Mouse (Mus musculus) embryonic facial prominence, embryonic 13.5 days (tissue): ENCODE measurements around the gene Ldhc. TPM values are rescaled to one million over a fixed set of nuclear protein-coding genes. Genes with fewer than 3 reads are reported as not detected.

ENCODE experiments used
- ATAC-seq: fragments of 200-750 bp; cut with Nextera tagmentation; 2 replicates; pipeline ENCODE4 v1.8.0; 2017; ENCODE audit warnings: low read depth; ENCODE audit not compliant: insufficient number of reproducible peaks, insufficient read depth, low FRiP score, low TSS enrichment
- H3K27ac ChIP-seq: fragments of 300-500 bp; sonication (generic); 2 replicates; pipeline ENCODE4 v1.5.1; 2015; ENCODE audit warnings: moderate library complexity, mild to moderate bottlenecking, inconsistent platforms
- H3K27me3 ChIP-seq: fragments of 300-500 bp; sonication (generic); 2 replicates; pipeline ENCODE4 v1.6.1; 2015; ENCODE audit warnings: mild to moderate bottlenecking, inconsistent platforms
- H3K36me3 ChIP-seq: fragments of 300-500 bp; sonication (generic); 2 replicates; pipeline ENCODE4 v1.6.1; 2015; ENCODE audit warnings: mild to moderate bottlenecking, inconsistent platforms
- H3K4me1 ChIP-seq: fragments of 300-500 bp; sonication (generic); 2 replicates; pipeline ENCODE4 v1.6.1; 2015; ENCODE audit warnings: inconsistent platforms
- H3K4me2 ChIP-seq: fragments of 300-500 bp; sonication (generic); 2 replicates; pipeline ENCODE4 v1.6.1; 2015; ENCODE audit warnings: moderate library complexity, mild to moderate bottlenecking, inconsistent platforms
- H3K4me3 ChIP-seq: fragments of 300-500 bp; sonication (generic); 2 replicates; pipeline ENCODE4 v1.5.1; 2015; ENCODE audit warnings: mild to moderate bottlenecking, inconsistent platforms
- H3K9ac ChIP-seq: fragments of 300-500 bp; sonication (generic); 2 replicates; pipeline ENCODE4 v1.6.1; 2015; ENCODE audit warnings: mild to moderate bottlenecking, inconsistent platforms
- H3K9me3 ChIP-seq: fragments of 300-500 bp; sonication (generic); 2 replicates; pipeline ENCODE4 v1.6.1; 2016; ENCODE audit warnings: inconsistent platforms
- WGBS: fragments of 180-500 bp; shearing (Covaris S2); methylation state at CpG from one replicate; pipeline ENCODE4 v1.1.7; 2015; ENCODE audit warnings: mixed read lengths; 5-methylcytosine and 5-hydroxymethylcytosine counted together
- polyA plus RNA-seq: library from polyadenylated mRNA; unstranded; fragments of >200 nt; fragmentation: Nextera tagmentation; extraction: Ambion mirVana; gene quantifications from 2 replicates; pipeline ENCODE4 v1.2.1, GENCODE M21; 2015

Ldhc gene
- polyA plus RNA-seq, 1 experiment from 2014 or later = not detected

DNA sequence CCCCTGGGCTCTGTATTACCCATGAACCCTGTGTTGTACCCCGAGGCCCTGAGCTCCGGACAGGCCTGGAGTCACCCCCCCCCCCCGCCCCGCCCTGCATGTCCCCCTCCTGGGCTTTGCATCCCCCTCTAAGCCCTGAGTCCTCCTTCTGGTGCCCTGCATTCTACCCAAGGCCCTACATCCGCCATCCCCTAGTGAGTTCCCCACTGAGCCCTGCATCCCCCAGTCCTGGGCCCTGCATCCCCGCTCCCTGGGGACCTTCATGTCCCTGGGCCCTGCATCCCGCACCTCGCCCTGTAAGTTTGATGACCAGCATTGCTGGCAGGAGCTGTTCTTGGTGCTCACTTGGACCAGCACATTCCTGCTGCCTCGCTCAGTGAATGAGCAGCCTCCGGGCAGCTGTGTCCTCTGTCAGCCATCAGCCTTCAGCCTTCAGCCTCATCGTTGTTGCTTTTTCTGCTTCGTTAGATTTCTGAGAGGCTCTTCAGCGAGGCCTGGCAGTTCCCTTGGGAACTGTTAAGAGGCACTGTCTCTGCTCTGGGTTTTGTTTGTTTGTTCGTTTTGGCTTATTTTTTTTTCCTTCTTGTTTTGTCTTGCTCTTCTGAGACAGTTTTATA lies 25.9 kb upstream of the Ldhc start:
- peak overlapping the region; percentile 21; the same call in 1 of the 2 replicates for H3K9ac ChIP-seq
- WGBS = 35% methylated on average over 10 of the region's 14 CpGs
- no peaks in the 10 kb centered on the region for H3K36me3 ChIP-seq
- no peak overlapping the region for H3K27ac ChIP-seq
- H3K9me3 ChIP-seq = no peaks in the 10 kb centered on the region
- H3K4me1 ChIP-seq = peaks cover 21% of the 10 kb centered on the region
- ATAC-seq = no peak
- H3K4me2 ChIP-seq = no peak overlapping the region
- no peak overlapping the region for H3K4me3 ChIP-seq
- H3K27me3 ChIP-seq = no peaks in the 10 kb centered on the region

GRCm38 (mm10) chr7:46836357-46836756 lies 24.6 kb upstream of the Ldhc start:
- Histone ChIP-seq H3K4me2 (no peak overlapping the region), H3K9ac (no peak overlapping the region), H3K4me3 (no peak overlapping the region), H3K36me3 (no peaks in the 10 kb centered on the region), H3K4me1 (peaks cover 23% of the 10 kb centered on the region), H3K27me3 (peaks cover 7% of the 10 kb centered on the region; the same call in 1 of the 2 replicates), H3K27ac (no peak overlapping the region), H3K9me3 (no peaks in the 10 kb centered on the region)
- ATAC-seq = no peak
- WGBS = 84% methylated on average over 5 of the region's 5 CpGs

- H3K9ac ChIP-seq = no peak overlapping the region
- no peak for ATAC-seq
- H3K27ac ChIP-seq = no peak overlapping the region
- no peaks in the 10 kb centered on the region for H3K36me3 ChIP-seq
- 53% methylated on average over 5 of the region's 5 CpGs for WGBS
- no peaks in the 10 kb centered on the region for H3K9me3 ChIP-seq
- H3K27me3 ChIP-seq = peaks cover 8% of the 10 kb centered on the region; the same call in 1 of the 2 replicates
- H3K4me1 ChIP-seq = peaks cover 25% of the 10 kb centered on the region
- no peak overlapping the region for H3K4me2 ChIP-seq
- H3K4me3 ChIP-seq = no peak overlapping the region
Observed at GRCm38 (mm10) chr7:46837073-46837472, 23.9 kb upstream of the Ldhc start.

DNA sequence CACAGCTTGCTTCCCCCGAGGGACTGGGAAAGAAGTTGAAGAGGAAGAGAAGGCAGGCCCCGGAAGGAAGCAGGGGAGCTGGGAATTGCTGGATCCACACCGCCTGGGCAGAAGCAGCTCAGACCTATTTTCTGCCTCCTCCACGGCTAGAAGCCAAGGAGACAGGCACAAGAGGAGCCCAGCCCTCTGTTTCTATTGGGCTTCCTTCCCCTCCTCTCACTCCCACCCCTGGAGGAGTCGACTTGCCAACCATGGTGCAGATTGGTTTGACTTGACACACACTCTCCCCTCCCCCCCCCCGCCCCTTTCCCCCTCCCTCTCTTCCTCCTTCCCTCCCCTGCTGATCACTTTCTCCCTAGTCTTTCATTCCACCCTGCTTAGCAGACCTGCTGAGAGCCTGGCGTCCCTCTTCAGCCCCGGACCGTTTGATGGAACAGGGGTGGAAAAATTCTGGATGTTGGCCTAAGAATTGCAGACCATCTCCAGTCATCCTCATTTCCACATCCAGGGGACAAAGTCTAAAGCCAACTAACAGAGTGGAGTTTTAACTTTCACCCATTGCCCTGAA lies 22.8 kb upstream of the Ldhc start:
- peak overlapping the region; percentile 88 for H3K27ac ChIP-seq
- H3K4me2 ChIP-seq = peak overlapping the region; percentile 49

DNA sequence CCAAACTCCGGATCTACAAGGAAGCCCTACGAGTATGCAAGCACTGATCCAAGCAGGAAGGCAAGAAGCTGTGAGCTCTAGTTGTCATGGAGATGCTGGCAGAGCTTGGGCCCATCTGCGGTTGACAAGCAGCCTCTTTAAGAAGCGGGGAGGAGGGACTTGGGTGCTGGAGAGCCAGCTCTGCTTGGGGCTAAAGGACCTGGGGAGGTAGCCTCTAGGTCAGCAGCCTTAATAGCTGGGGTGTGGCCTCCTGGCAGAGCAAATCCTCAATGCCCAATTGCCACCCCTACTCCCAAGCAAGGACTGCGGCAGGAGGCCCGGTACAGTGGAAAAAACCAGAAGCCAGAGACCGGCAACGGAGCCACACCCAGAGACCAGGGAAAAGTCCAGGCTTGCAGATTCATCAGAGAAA lies 22.1 kb upstream of the Ldhc start:
- Histone ChIP-seq H3K9me3 (no peaks in the 10 kb centered on the region), H3K4me3 (no peak overlapping the region), H3K27me3 (peaks cover 8% of the 10 kb centered on the region; the same call in 1 of the 2 replicates), H3K4me2 (peak overlapping the region; percentile 49), H3K9ac (0 out of 2 replicates have a peak overlapping the region, but pooled peaks have one; percentile 11), H3K27ac (peak overlapping the region; percentile 88), H3K4me1 (peaks cover 25% of the 10 kb centered on the region), H3K36me3 (no peaks in the 10 kb centered on the region)
- 9% methylated on average over 8 of the region's 8 CpGs for WGBS
- 0 out of 2 replicates have a peak, but pooled peaks have one; percentile 40 for ATAC-seq

More for the DNA sequence above, 22.8 kb upstream of the Ldhc start:
- peak overlapping the region; percentile 17 for H3K4me3 ChIP-seq
- under 1% methylated on average over 9 of the region's 9 CpGs for WGBS
- ATAC-seq = no peak
- no peaks in the 10 kb centered on the region for H3K36me3 ChIP-seq
- peaks cover 8% of the 10 kb centered on the region; the same call in 1 of the 2 replicates for H3K27me3 ChIP-seq
- H3K4me1 ChIP-seq = peaks cover 25% of the 10 kb centered on the region
- H3K9ac ChIP-seq = peak overlapping the region; percentile 58; the same call in 1 of the 2 replicates
- no peaks in the 10 kb centered on the region for H3K9me3 ChIP-seq

GRCm38 (mm10) chr7:46839446-46839845 lies 21.6 kb upstream of the Ldhc start:
- Histone ChIP-seq H3K4me2 (peak overlapping the region; percentile 49), H3K4me3 (no peak overlapping the region), H3K27me3 (peaks cover 8% of the 10 kb centered on the region; the same call in 1 of the 2 replicates), H3K9me3 (no peaks in the 10 kb centered on the region), H3K9ac (0 out of 2 replicates have a peak overlapping the region, but pooled peaks have one; percentile 11), H3K4me1 (peaks cover 25% of the 10 kb centered on the region), H3K36me3 (no peaks in the 10 kb centered on the region), H3K27ac (peak overlapping the region; percentile 88; the same call in 1 of the 2 replicates)
- 29% methylated on average over 7 of the region's 7 CpGs for WGBS
- no peak for ATAC-seq

GRCm38 (mm10) chr7:46839861-46840260 lies 21.1 kb upstream of the Ldhc start:
- Histone ChIP-seq H3K4me3 (no peak overlapping the region), H3K9ac (no peak overlapping the region), H3K36me3 (no peaks in the 10 kb centered on the region), H3K4me2 (no peak overlapping the region), H3K9me3 (no peaks in the 10 kb centered on the region), H3K27me3 (peaks cover 8% of the 10 kb centered on the region; the same call in 1 of the 2 replicates), H3K27ac (no peak overlapping the region), H3K4me1 (peaks cover 29% of the 10 kb centered on the region)
- 73% methylated on average over 5 of the region's 5 CpGs for WGBS
- no peak for ATAC-seq

DNA sequence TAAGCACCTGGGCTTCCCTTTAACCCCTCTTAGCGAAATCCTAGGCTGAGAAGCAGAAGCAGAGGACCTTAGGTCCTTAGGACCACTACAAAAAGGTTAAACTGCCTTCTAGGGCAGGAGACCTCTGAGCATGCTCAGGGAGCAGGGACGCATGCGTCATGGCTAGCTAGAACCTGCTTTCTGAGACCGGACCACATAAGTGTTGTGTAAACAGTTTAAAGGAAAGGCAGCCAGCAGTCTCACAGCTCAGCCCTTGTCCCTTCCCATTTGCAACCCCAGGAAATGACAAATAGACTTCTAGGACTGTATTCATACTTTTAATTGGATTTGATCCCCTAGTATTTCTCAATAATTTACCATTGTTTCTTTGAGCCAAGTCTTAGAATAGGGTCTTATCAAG lies 20.7 kb upstream of the Ldhc start:
- H3K4me1 ChIP-seq = peaks cover 33% of the 10 kb centered on the region
- no peak overlapping the region for H3K4me3 ChIP-seq
- WGBS = 49% methylated on average over 4 of the region's 4 CpGs
- H3K9ac ChIP-seq = no peak overlapping the region
- no peak overlapping the region for H3K27ac ChIP-seq
- H3K27me3 ChIP-seq = peaks cover 8% of the 10 kb centered on the region; the same call in 1 of the 2 replicates
- no peaks in the 10 kb centered on the region for H3K36me3 ChIP-seq
- ATAC-seq = no peak
- no peak overlapping the region for H3K4me2 ChIP-seq
- H3K9me3 ChIP-seq = no peaks in the 10 kb centered on the region

DNA sequence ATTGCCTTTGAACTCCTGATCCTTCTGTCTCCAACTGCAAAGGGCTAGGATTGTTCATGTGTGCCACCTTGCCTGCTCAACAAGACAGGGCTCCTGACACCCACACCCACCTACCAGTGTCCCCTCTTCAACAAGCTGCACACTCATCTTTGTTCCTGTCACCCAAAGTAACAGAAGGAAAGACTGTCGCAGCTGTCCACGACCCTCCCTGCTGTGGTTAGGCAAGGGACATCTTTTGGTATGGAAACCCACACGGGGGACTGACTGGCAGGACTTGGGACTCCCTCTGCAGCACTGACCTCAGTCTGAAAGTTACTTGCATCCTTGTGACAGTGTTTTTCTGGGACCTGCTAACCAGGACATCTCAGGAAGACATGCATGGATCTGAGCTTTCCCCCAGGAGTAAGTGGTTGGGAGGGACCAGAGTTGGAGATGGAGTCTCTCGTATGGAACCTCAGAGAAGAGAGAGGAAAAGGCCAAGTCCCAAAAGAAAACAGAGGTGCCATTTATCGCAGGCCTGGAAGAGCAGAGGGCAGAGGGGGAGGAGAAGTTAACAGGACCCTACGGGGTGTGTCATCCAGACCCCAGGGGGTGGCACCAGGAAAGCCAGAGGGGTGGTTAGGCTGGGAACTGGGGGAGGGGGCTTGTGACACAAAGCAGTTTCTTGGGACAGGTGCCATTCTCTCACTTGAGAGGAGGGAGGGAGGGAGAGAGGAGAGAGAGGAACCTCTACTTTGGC lies 20.0 kb upstream of the Ldhc start, which contains the start of gene Ldha:
Gene Ldha, plus strand, starts transcription at position 689 of the 739 bp plus-strand sequence.
- peaks cover 8% of the 10 kb centered on the region; the same call in 1 of the 2 replicates for H3K27me3 ChIP-seq
- H3K4me3 ChIP-seq = no peak within 1 kb of the TSS
- no peak for ATAC-seq
- no peak within 1 kb of the TSS for H3K9ac ChIP-seq
- H3K9me3 ChIP-seq = no peaks in the 10 kb centered on the region
- H3K4me2 ChIP-seq = no peak within 1 kb of the TSS
- WGBS = 28% methylated on average over 6 of the region's 6 CpGs
- no peak within 1 kb of the TSS for H3K27ac ChIP-seq
- no peaks in the 10 kb centered on the region for H3K36me3 ChIP-seq
- peaks cover 33% of the 10 kb centered on the region for H3K4me1 ChIP-seq

GRCm38 (mm10) chr7:46842278-46842677 lies 18.7 kb upstream of the Ldhc start:
- WGBS = 28% methylated on average over 5 of the region's 5 CpGs

DNA sequence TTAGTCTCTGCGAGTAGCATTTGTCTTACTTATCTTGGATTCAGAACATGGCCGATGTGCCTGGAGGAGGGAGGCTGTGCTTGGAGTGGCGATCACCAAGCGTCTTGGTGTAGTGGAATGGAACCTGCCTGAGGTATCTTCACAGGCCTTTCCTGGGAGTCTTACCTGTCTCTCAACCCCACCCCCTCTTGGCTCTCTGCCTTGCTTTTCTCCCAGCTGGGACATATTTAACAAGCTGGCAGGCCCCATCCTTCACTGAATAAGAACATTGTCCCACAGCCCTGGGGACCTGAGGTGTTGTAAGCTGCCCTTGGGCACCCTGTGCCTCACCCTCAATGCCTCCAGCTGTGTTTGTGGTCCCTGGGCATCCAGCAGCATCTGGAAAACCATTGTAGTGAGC lies 17.4 kb upstream of the Ldhc start:
- peaks cover 34% of the 10 kb centered on the region for H3K4me1 ChIP-seq
- H3K27me3 ChIP-seq = peaks cover 8% of the 10 kb centered on the region; the same call in 1 of the 2 replicates
- H3K4me3 ChIP-seq = no peak overlapping the region
- no peak overlapping the region for H3K9ac ChIP-seq
- peaks cover 10% of the 10 kb centered on the region for H3K36me3 ChIP-seq
- H3K4me2 ChIP-seq = no peak overlapping the region
- no peaks in the 10 kb centered on the region for H3K9me3 ChIP-seq
- ATAC-seq = no peak
- WGBS = 82% methylated on average over 4 of the region's 4 CpGs
- no peak overlapping the region for H3K27ac ChIP-seq

More at GRCm38 (mm10) chr7:46842278-46842677, 18.7 kb upstream of the Ldhc start:
- no peaks in the 10 kb centered on the region for H3K9me3 ChIP-seq
- H3K9ac ChIP-seq = no peak overlapping the region
- H3K4me3 ChIP-seq = no peak overlapping the region
- H3K27me3 ChIP-seq = peaks cover 8% of the 10 kb centered on the region; the same call in 1 of the 2 replicates
- no peak for ATAC-seq
- no peaks in the 10 kb centered on the region for H3K36me3 ChIP-seq
- no peak overlapping the region for H3K27ac ChIP-seq
- H3K4me2 ChIP-seq = no peak overlapping the region
- H3K4me1 ChIP-seq = peaks cover 39% of the 10 kb centered on the region
